Mouse (Mus musculus) MEL (cell line): ENCODE results near the gene Mthfd2l.

ENCODE experiments used
- CTCF ChIP-seq, 3 experiments: IDR thresholded peaks in 2 of 3; conservative IDR thresholded peaks in 1 of 3; 2 replicates each; pipeline ENCODE4 v1.5.1; 2011 to 2012; ENCODE audit warnings: low read length in 3 of 3, low read depth in 2 of 3, mild to moderate bottlenecking in 2 of 3, improper control_type of control experiment in 1 of 3, inconsistent platforms in 1 of 3, mixed read lengths in 1 of 3, moderate library complexity in 1 of 3; ENCODE audit not compliant: control insufficient read depth in 1 of 3, insufficient read depth in 1 of 3, poor library complexity in 1 of 3, severe bottlenecking in 1 of 3
- HCFC1 ChIP-seq: IDR thresholded peaks from 2 replicates; pipeline ENCODE4 v1.6.1; 2012; ENCODE audit warnings: low read depth, mild to moderate bottlenecking, inconsistent platforms, low read length, improper control_type of control experiment, moderate library complexity
- POLR2AphosphoS2 ChIP-seq: IDR thresholded peaks from 2 replicates; pipeline ENCODE4 v1.6.1; 2011; ENCODE audit warnings: low read length, improper control_type of control experiment

GRCm38 (mm10) chr5:90931911-90932310 lies 994 bp downstream of the Mthfd2l start:
- no peak for TF ChIP-seq HCFC1
- no peak for TF ChIP-seq CTCF (IDR thresholded peaks at IDR 0.05 in 2 of 3, conservative IDR thresholded peaks at IDR 0.05 in 1 of 3; ENCODE audit: control insufficient read depth in 1 of 3, insufficient read depth in 1 of 3, low read depth in 2 of 3, low read length in 3 of 3, poor library complexity in 1 of 3, severe bottlenecking in 1 of 3)
- TF ChIP-seq POLR2AphosphoS2: no peak
